Mouse (Mus musculus) left cerebral cortex, postnatal 14 days (tissue): ENCODE data around the gene Dennd5a. TPM values are rescaled to one million over a fixed set of nuclear protein-coding genes. Genes with fewer than 3 reads are reported as not detected.
"Not testable (repeated sequence)": the region's sequence is repeated elsewhere in the genome, so short reads cannot be mapped to it uniquely, and the experiment has no call there.

Experiments
- DNase-seq, 2 experiments: peaks; one replicate each; pipeline ENCODE4 v3.0.0; 2021 to 2022; ENCODE audit warnings: low spot score in 2 of 2, mixed read lengths in 1 of 2
- intact Hi-C: fragments of 180-260 bp; cut with DNase I; formaldehyde crosslinking; loops from one replicate; pipeline ENCODE4 v1.15.1; 2025
- long read RNA-seq, 2 experiments: library from polyadenylated mRNA; stranded (forward); transcript quantifications; one replicate each; pipeline ENCODE4 v2.0.0; 2021
- total RNA-seq, 2 experiments: library from RNA; stranded (reverse); gene quantifications; 2 replicates each; pipeline ENCODE4 v1.2.3; 2021

Dennd5a gene
- total RNA-seq, result 100 to 1,000 TPM; 182 to 186 TPM
- long read RNA-seq, experiment 1, full-length matches to known transcripts, result 99 of 159 reads
- long read RNA-seq, experiment 1, partial matches to known transcripts, result 58 of 159 reads
- long read RNA-seq, experiment 1, other reads (novel, unspliced or antisense), result 2 of 159 reads
- long read RNA-seq, experiment 2, full-length matches to known transcripts, result 79 of 147 reads
- long read RNA-seq, experiment 2, partial matches to known transcripts, result 61 of 147 reads
- long read RNA-seq, experiment 2, other reads (novel, unspliced or antisense), result 7 of 147 reads

GRCm38 (mm10) chr7:109959716-109960612 lies at the start of gene Dennd5a:
Dennd5a (minus strand) TSS chr7:109960470.
- DNase-seq, result peak; percentile 75 to 80
- intact Hi-C loops, result loop anchor here (2.0 kb wide), 1 partner anchor 59 kb away; the partner anchor contains the start of gene Ipo7

- intact Hi-C loops, result loop anchor here (10.0 kb wide), 1 partner anchor 236 kb away; no protein-coding TSS in a partner anchor
- DNase-seq, result no peak
Measured at GRCm38 (mm10) chr7:110009084-110009483, 48.8 kb upstream of the Dennd5a start.

GRCm38 (mm10) chr7:110008513-110008912 lies 48.2 kb upstream of the Dennd5a start:
- intact Hi-C loops, result loop anchor here (10.0 kb wide), 1 partner anchor 236 kb away; no protein-coding TSS in a partner anchor
- DNase-seq, result no peak

GRCm38 (mm10) chr7:110006471-110007195 lies 46.4 kb upstream of the Dennd5a start:
- DNase-seq, result no peak
- intact Hi-C loops, result loop anchor here (10.0 kb wide), 1 partner anchor 238 kb away; no protein-coding TSS in a partner anchor

GRCm38 (mm10) chr7:110005976-110006375 lies 45.7 kb upstream of the Dennd5a start:
- DNase-seq, result no peak
- intact Hi-C loops, result loop anchor here (10.0 kb wide), 1 partner anchor 239 kb away; no protein-coding TSS in a partner anchor

GRCm38 (mm10) chr7:110002968-110003367 lies 42.7 kb upstream of the Dennd5a start:
- intact Hi-C loops, result loop anchor here (10.0 kb wide), 1 partner anchor 242 kb away; no protein-coding TSS in a partner anchor
- DNase-seq, result peak in 1 of 2 experiments; percentile 30

GRCm38 (mm10) chr7:110002092-110002491 lies 41.8 kb upstream of the Dennd5a start:
- no peak for DNase-seq
- intact Hi-C loops, result loop anchor here (10.0 kb wide), 1 partner anchor 243 kb away; no protein-coding TSS in a partner anchor

- intact Hi-C loops, result no loop called here
- DNase-seq, result no peak
Measured at GRCm38 (mm10) chr7:109998388-109998787, 38.1 kb upstream of the Dennd5a start.

- no peak for DNase-seq
- intact Hi-C loops, result no loop called here
Measured at GRCm38 (mm10) chr7:109993157-109993959, 33.1 kb upstream of the Dennd5a start.

- intact Hi-C loops, result no loop called here
- DNase-seq, result no peak
Measured at GRCm38 (mm10) chr7:109991286-109991685, 31.0 kb upstream of the Dennd5a start.

GRCm38 (mm10) chr7:109986775-109987174 lies 26.5 kb upstream of the Dennd5a start, which contains the start of gene Tmem41b:
Tmem41b (minus strand) TSS chr7:109986929.
- intact Hi-C loops, result loop anchor here (2.0 kb wide), 1 partner anchor 74 kb away; the partner anchor contains the start of gene Zfp143
- peak in 1 of 2 experiments; percentile 35 for DNase-seq

GRCm38 (mm10) chr7:109986133-109986669 lies 25.9 kb upstream of the Dennd5a start:
- intact Hi-C loops, result loop anchor here (2.0 kb wide), 1 partner anchor 75 kb away; the partner anchor contains the start of gene Zfp143

GRCm38 (mm10) chr7:109985661-109986132 lies 25.4 kb upstream of the Dennd5a start:
- DNase-seq, result peak in 1 of 2 experiments; percentile 18
- intact Hi-C loops, result loop anchor here (2.0 kb wide), 1 partner anchor 75 kb away; the partner anchor contains the start of gene Zfp143

More at GRCm38 (mm10) chr7:109986133-109986669, 25.9 kb upstream of the Dennd5a start:
- peak; percentile 99 for DNase-seq

- intact Hi-C loops, DNase-seq: not testable (repeated sequence)
Measured at GRCm38 (mm10) chr7:109984608-109985007, 24.3 kb upstream of the Dennd5a start.

- peak in 1 of 2 experiments; percentile 34 for DNase-seq
- intact Hi-C loops, result loop anchor here (5.0 kb wide), 1 partner anchor 55 kb away; no protein-coding TSS in a partner anchor
Measured at GRCm38 (mm10) chr7:109977131-109977530, 16.9 kb upstream of the Dennd5a start.

GRCm38 (mm10) chr7:109975966-109976715 lies 15.9 kb upstream of the Dennd5a start:
- DNase-seq, result no peak
- intact Hi-C loops, result loop anchor here (5.0 kb wide), 1 partner anchor 56 kb away; no protein-coding TSS in a partner anchor

GRCm38 (mm10) chr7:109969542-109969941 lies 9.3 kb upstream of the Dennd5a start:
- DNase-seq, result no peak
- intact Hi-C loops, result no loop called here
